Comparison of ENCODE assay signal across 8 mouse cellular contexts in the genomic region with DNA sequence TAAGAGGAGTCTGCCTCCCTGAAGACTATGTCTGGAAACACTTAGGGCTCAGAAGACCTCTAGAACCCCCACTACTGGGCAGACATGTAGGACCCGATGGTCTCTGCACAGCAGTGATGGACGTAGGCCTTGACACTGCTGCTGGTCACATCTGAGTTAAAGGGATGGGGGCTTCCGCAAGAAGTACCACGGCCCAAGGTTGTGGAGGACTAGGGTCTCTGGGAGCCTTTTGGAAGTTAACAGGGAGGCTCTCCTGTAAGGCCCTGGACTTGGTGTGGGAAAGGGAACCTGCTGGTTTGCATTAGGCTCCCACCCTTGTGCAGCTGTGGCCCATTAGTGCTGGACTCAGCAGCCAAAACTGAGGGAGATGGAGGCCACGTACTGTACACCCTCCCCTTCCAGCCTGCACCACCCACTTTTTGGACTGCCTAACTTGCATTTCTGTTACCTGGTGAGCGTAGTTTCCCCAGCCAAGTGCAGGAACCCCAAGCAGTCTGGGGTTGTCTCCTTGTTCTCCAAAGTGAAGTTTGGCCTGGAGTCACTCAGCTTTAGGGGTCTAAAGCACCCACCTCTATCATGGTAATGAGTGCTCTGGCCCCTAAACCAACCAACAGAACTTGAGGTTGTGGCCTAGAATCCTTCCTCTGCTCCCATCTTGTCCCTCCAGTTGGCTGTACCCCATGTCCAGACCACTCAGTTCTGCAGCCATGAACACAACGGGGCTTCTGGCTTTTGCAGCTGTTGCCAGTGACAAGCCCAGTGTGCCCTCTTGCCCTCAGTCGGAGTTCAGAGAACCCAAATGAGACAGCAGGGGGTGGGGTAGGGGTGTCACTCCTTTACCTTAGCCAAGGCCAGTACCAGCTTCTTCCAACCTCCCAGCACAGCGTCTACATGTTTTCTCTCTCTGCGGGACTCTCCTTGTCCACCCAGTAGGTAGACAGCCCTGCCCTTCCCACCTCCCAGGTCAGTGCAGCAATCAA. TPM values are rescaled to one million over a fixed set of nuclear protein-coding genes. Genes with fewer than 3 reads are reported as not detected.
A peak's percentile ranks its signal among the peaks of the same experiment; 100 is the strongest.
DNase-seq lines count a peak whose midpoint lies in the region; ATAC-seq lines count a peak whose summit lies in the region.

No protein-coding gene starts in this region.

- H3K27me3 ChIP-seq in hindbrain, embryonic 14.5 days (ENCODE audit: control insufficient read depth, insufficient read depth, low read length): no peaks in the 10 kb centered on the region
- no peaks in the 10 kb centered on the region for H3K27me3 ChIP-seq in midbrain, embryonic 16.5 days (ENCODE audit: control insufficient read depth, insufficient read depth, low read depth, low read length)

- peak overlapping the region; percentile 87 for H3K27ac ChIP-seq in hindbrain, embryonic 14.5 days
- H3K27ac ChIP-seq in midbrain, embryonic 16.5 days (ENCODE audit: low read length): no peak overlapping the region; the same call in 1 of the 2 replicates

- peak; percentile 24 for DNase-seq in adrenal gland, postnatal 10 days
- DNase-seq in adrenal gland, postnatal 4 days (ENCODE audit: low spot score in 2 of 2): no peak
- DNase-seq in urinary bladder, postnatal 4 days (ENCODE audit: low spot score in 2 of 2): peak; percentile 41 to 58
- DNase-seq in urinary bladder, postnatal 25 days (ENCODE audit: low spot score): no peak
- no peak for DNase-seq in hindbrain, embryonic 14.5 days (ENCODE audit: low spot score)
- DNase-seq in layer of hippocampus, postnatal 14 days (ENCODE audit: low spot score in 2 of 2): no peak
- no peak for DNase-seq in ovary, postnatal 36 days (ENCODE audit: low spot score)

- H3K9ac ChIP-seq in hindbrain, embryonic 14.5 days: peak overlapping the region; percentile 95
- H3K9ac ChIP-seq in midbrain, embryonic 16.5 days (ENCODE audit: low read depth, low read length): peak overlapping the region; percentile 95

- H3K4me3 ChIP-seq in hindbrain, embryonic 14.5 days (replicated peaks; ENCODE audit: low read length): peak overlapping the region; percentile 94
- peak overlapping the region; percentile 95 for H3K4me3 ChIP-seq in midbrain, embryonic 16.5 days (ENCODE audit: low read depth, low read length)

- ATAC-seq in hindbrain, embryonic 14.5 days (ENCODE audit: low FRiP score): no peak
- no peak for ATAC-seq in midbrain, embryonic 16.5 days

- peak overlapping the region; percentile 93 for H3K4me2 ChIP-seq in hindbrain, embryonic 14.5 days (replicated peaks)
- peak overlapping the region; percentile 93 for H3K4me2 ChIP-seq in midbrain, embryonic 16.5 days (ENCODE audit: low read length)

- peaks cover 45% of the 10 kb centered on the region for H3K36me3 ChIP-seq in hindbrain, embryonic 14.5 days (replicated peaks; ENCODE audit: control insufficient read depth, insufficient read depth)
- peaks cover 17% of the 10 kb centered on the region for H3K36me3 ChIP-seq in midbrain, embryonic 16.5 days (ENCODE audit: control insufficient read depth, insufficient read depth, low read length)

- 55% methylated on average over 10 of the region's 10 CpGs for WGBS in hindbrain, embryonic 14.5 days
- 56% methylated on average over 10 of the region's 10 CpGs for WGBS in midbrain, embryonic 16.5 days

- H3K4me1 ChIP-seq in hindbrain, embryonic 14.5 days (replicated peaks; ENCODE audit: control insufficient read depth, insufficient read depth, low read length): peaks cover 32% of the 10 kb centered on the region
- peaks cover 28% of the 10 kb centered on the region for H3K4me1 ChIP-seq in midbrain, embryonic 16.5 days (ENCODE audit: control insufficient read depth, insufficient read depth, low read length)

- H3K9me3 ChIP-seq in hindbrain, embryonic 14.5 days (ENCODE audit: control insufficient read depth, low read length): no peaks in the 10 kb centered on the region
- H3K9me3 ChIP-seq in midbrain, embryonic 16.5 days (replicated peaks; ENCODE audit: control insufficient read depth, low read length, poor library complexity, severe bottlenecking): no peaks in the 10 kb centered on the region

RNA-seq across cellular contexts. Expression of a gene that starts 1.0 kb away (rescaled TPM):
- 10 to 100 TPM; 41.2 to 50.8 TPM for total RNA-seq in adrenal gland, postnatal 10 days (2021)
- total RNA-seq in adrenal gland, postnatal 4 days (2021): 10 to 100 TPM; 66.6 to 72.6 TPM
- polyA plus RNA-seq in hindbrain, embryonic 14.5 days (2014; fragmentation: Nextera tagmentation; extraction: Ambion mirVana): 19.1 and 21.5 TPM in 2 replicates
- polyA plus RNA-seq in midbrain, embryonic 16.5 days (2015; fragmentation: Nextera tagmentation; extraction: Ambion mirVana): 21.1 and 23.6 TPM in 2 replicates
- 100 to 1,000 TPM; 105 to 107 TPM for total RNA-seq in layer of hippocampus, postnatal 14 days (2021)

RNA-seq across cellular contexts. Expression of a gene that starts 19.3 kb away (rescaled TPM):
- 1 to 10 TPM; 1.9 to 7.6 TPM for total RNA-seq in adrenal gland, postnatal 10 days (2021)
- total RNA-seq in adrenal gland, postnatal 4 days (2021): 1 to 10 TPM; 1.9 to 3.8 TPM
- polyA plus RNA-seq in hindbrain, embryonic 14.5 days (2014; fragmentation: Nextera tagmentation; extraction: Ambion mirVana): 1.6 and 2.3 TPM in 2 replicates
- 1.5 and 1.6 TPM in 2 replicates for polyA plus RNA-seq in midbrain, embryonic 16.5 days (2015; fragmentation: Nextera tagmentation; extraction: Ambion mirVana)
- total RNA-seq in layer of hippocampus, postnatal 14 days (2021): 1 to 10 TPM; 3.2 to 4.3 TPM

RNA-seq across cellular contexts. Expression of a gene that starts 34.2 kb away (rescaled TPM):
- 10 to 100 TPM in 1 of 2 experiments, 1 to 10 TPM in 1; 4.3 to 17.4 TPM for total RNA-seq in adrenal gland, postnatal 10 days (2021)
- 1 to 10 TPM; 1.5 to 4.5 TPM for total RNA-seq in adrenal gland, postnatal 4 days (2021)
- 0.31 TPM in 1 of 2 replicates, not detected in the other for polyA plus RNA-seq in hindbrain, embryonic 14.5 days (2014; fragmentation: Nextera tagmentation; extraction: Ambion mirVana)
- polyA plus RNA-seq in midbrain, embryonic 16.5 days (2015; fragmentation: Nextera tagmentation; extraction: Ambion mirVana): 0.16 TPM in 1 of 2 replicates, not detected in the other
- total RNA-seq in layer of hippocampus, postnatal 14 days (2021): 1 to 10 TPM; 7.5 to 8.3 TPM

RNA-seq across cellular contexts. Expression of a gene that starts 39.2 kb away (rescaled TPM):
- total RNA-seq in adrenal gland, postnatal 10 days (2021): 10 to 100 TPM; 55.1 to 98.4 TPM
- total RNA-seq in adrenal gland, postnatal 4 days (2021): 100 to 1,000 TPM; 102 to 124 TPM
- polyA plus RNA-seq in hindbrain, embryonic 14.5 days (2014; fragmentation: Nextera tagmentation; extraction: Ambion mirVana): 56.2 and 64.1 TPM in 2 replicates
- 45.3 and 63.1 TPM in 2 replicates for polyA plus RNA-seq in midbrain, embryonic 16.5 days (2015; fragmentation: Nextera tagmentation; extraction: Ambion mirVana)
- total RNA-seq in layer of hippocampus, postnatal 14 days (2021): 100 to 1,000 TPM; 105 to 121 TPM

RNA-seq across cellular contexts. Expression of a gene that starts 48.0 kb away (rescaled TPM):
- 10 to 100 TPM; 51.5 to 60.9 TPM for total RNA-seq in adrenal gland, postnatal 10 days (2021)
- total RNA-seq in adrenal gland, postnatal 4 days (2021): 10 to 100 TPM; 52.6 to 52.8 TPM
- 171 and 213 TPM in 2 replicates for polyA plus RNA-seq in hindbrain, embryonic 14.5 days (2014; fragmentation: Nextera tagmentation; extraction: Ambion mirVana)
- 143 and 157 TPM in 2 replicates for polyA plus RNA-seq in midbrain, embryonic 16.5 days (2015; fragmentation: Nextera tagmentation; extraction: Ambion mirVana)
- total RNA-seq in layer of hippocampus, postnatal 14 days (2021): 10 to 100 TPM; 83.1 to 92.6 TPM

Comparison
In these comparisons a context has a peak if more than half of its experiments do, and no peak if none do; other contexts are left out.
1. DNase-seq: peak in adrenal gland, postnatal 10 days (single experiment) and urinary bladder, postnatal 4 days (2 of 2); none in adrenal gland, postnatal 4 days (0 of 2), urinary bladder, postnatal 25 days (single experiment), hindbrain, embryonic 14.5 days (single experiment), layer of hippocampus, postnatal 14 days (0 of 2) and ovary, postnatal 36 days (single experiment).